Mouse (Mus musculus) spleen, adult 2 months (tissue): ENCODE results near the gene Pabpc4. TPM values are rescaled to one million over a fixed set of nuclear protein-coding genes. Genes with fewer than 3 reads are reported as not detected.
"Not testable (repeated sequence)": the region's sequence is repeated elsewhere in the genome, so short reads cannot be mapped to it uniquely, and the experiment has no call there.

ENCODE experiments used
- DNase-seq, 2 experiments: peaks; one replicate each; pipeline versions ENCODE4 v3.0.0 to v3.0.0-alpha.2; 2012 to 2021; ENCODE audit warnings: low spot score in 2 of 2, low read depth in 1 of 2
- H3K27ac ChIP-seq: fragments of 200-500 bp; 2 replicates; pipeline ENCODE4 v1.5.1; 2012; ENCODE audit warnings: low read length, inconsistent platforms; ENCODE audit not compliant: insufficient read depth
- H3K27me3 ChIP-seq: fragments of 200-500 bp; 2 replicates; pipeline ENCODE4 v1.6.1; 2012; ENCODE audit warnings: mild to moderate bottlenecking, moderate library complexity, low read length, inconsistent platforms; ENCODE audit not compliant: control insufficient read depth, insufficient read depth
- H3K36me3 ChIP-seq: fragments of 200-500 bp; 2 replicates; pipeline ENCODE4 v1.6.1; 2012; ENCODE audit warnings: mild to moderate bottlenecking, low read length, inconsistent platforms; ENCODE audit not compliant: control insufficient read depth, insufficient read depth
- H3K4me1 ChIP-seq: fragments of 200-500 bp; 2 replicates; pipeline ENCODE4 v1.6.1; 2011; ENCODE audit warnings: inconsistent platforms; ENCODE audit not compliant: control insufficient read depth, insufficient read depth, insufficient read length
- H3K4me3 ChIP-seq: fragments of 200-500 bp; 2 replicates; pipeline ENCODE4 v1.5.1; 2011; ENCODE audit warnings: mild to moderate bottlenecking, inconsistent platforms; ENCODE audit not compliant: insufficient read depth, insufficient read length; ENCODE audit errors: extremely low read depth
- CTCF ChIP-seq: fragments of 200-500 bp; IDR thresholded peaks from 2 replicates; pipeline ENCODE4 v1.5.1; 2011; ENCODE audit warnings: mild to moderate bottlenecking, inconsistent platforms; ENCODE audit not compliant: insufficient read depth, insufficient read length, insufficient replicate concordance; ENCODE audit errors: extremely low read depth
- POLR2A ChIP-seq: fragments of 200-500 bp; IDR thresholded peaks from 2 replicates; pipeline ENCODE4 v1.6.1; 2011; ENCODE audit warnings: low read depth, low read length, inconsistent platforms
- WGBS: fragments of 180-500 bp; shearing (Covaris S2); methylation state at CpG from one replicate; pipeline ENCODE4 v1.1.7; 2018; 5-methylcytosine and 5-hydroxymethylcytosine counted together
- polyA plus RNA-seq: library from polyadenylated mRNA; depleted of rRNA; stranded (reverse); fragments of >200 nt; gene quantifications from 2 replicates; pipeline ENCODE4 v1.2.3, GENCODE M21; 2012

Pabpc4 gene
- polyA plus RNA-seq, 1 experiment = 137 TPM

- Histone ChIP-seq H3K27me3 (no peaks in the 10 kb centered on the region), H3K36me3 (no peaks in the 10 kb centered on the region), H3K27ac (no peak overlapping the region), H3K4me3 (no peak overlapping the region), H3K4me1 (peaks cover 7% of the 10 kb centered on the region; the same call in 1 of the 2 replicates)
- WGBS = 72% methylated on average over 3 of the region's 3 CpGs
- DNase-seq = no peak
- TF ChIP-seq POLR2A = no peak
- TF ChIP-seq CTCF = no peak
These were observed 18.0 kb downstream of the Pabpc4 start for GRCm38 (mm10) chr4:123280117-123280516.

- DNase-seq = peak; percentile 83 to 92
- no peaks in the 10 kb centered on the region for H3K27me3 ChIP-seq
- WGBS = under 1% methylated on average over 25 of the region's 25 CpGs
- H3K36me3 ChIP-seq = peaks cover 2% of the 10 kb centered on the region
- TF ChIP-seq POLR2A (peak; percentile 53), CTCF (peak; percentile 69; the same call in 1 of the 2 replicates)
- H3K4me1 ChIP-seq = peaks cover 7% of the 10 kb centered on the region; the same call in 1 of the 2 replicates
- H3K27ac ChIP-seq = peak overlapping the region; percentile 66; the same call in 1 of the 2 replicates
- H3K4me3 ChIP-seq = peak overlapping the region; percentile 59
These were observed 20.3 kb downstream of the Pabpc4 start for GRCm38 (mm10) chr4:123282500-123282899.

GRCm38 (mm10) chr4:123282915-123283674 lies 20.9 kb downstream of the Pabpc4 start:
- not testable (repeated sequence) for H3K36me3 ChIP-seq, H3K27me3 ChIP-seq, H3K27ac ChIP-seq, H3K4me1 ChIP-seq
- under 1% methylated on average over 44 of the region's 55 CpGs for WGBS
- peak in 1 of 2 experiments; percentile 12 for DNase-seq
- H3K4me3 ChIP-seq = peak overlapping the region; percentile 59; the same call in 1 of the 2 replicates

- H3K27ac ChIP-seq, H3K4me1 ChIP-seq, H3K36me3 ChIP-seq, DNase-seq, H3K27me3 ChIP-seq: not testable (repeated sequence)
- 3% methylated on average over 15 of the region's 15 CpGs for WGBS
- H3K4me3 ChIP-seq = peak overlapping the region; percentile 37
These were observed 21.5 kb downstream of the Pabpc4 start for GRCm38 (mm10) chr4:123283675-123284064.

- no peak for DNase-seq
- TF ChIP-seq CTCF = no peak
- TF ChIP-seq POLR2A = no peak
- H3K4me1 ChIP-seq = peaks cover 7% of the 10 kb centered on the region; the same call in 1 of the 2 replicates
- WGBS = 68% methylated on average over 6 of the region's 6 CpGs
- peaks cover 16% of the 10 kb centered on the region for H3K36me3 ChIP-seq
- no peaks in the 10 kb centered on the region for H3K27me3 ChIP-seq
- H3K4me3 ChIP-seq = no peak overlapping the region
- H3K27ac ChIP-seq = peak overlapping the region; percentile 8; the same call in 1 of the 2 replicates
These were observed 22.8 kb downstream of the Pabpc4 start for GRCm38 (mm10) chr4:123284731-123285624.

GRCm38 (mm10) chr4:123286790-123287189 lies 24.6 kb downstream of the Pabpc4 start:
- Histone ChIP-seq H3K27ac (no peak overlapping the region), H3K27me3 (no peaks in the 10 kb centered on the region), H3K4me1 (peaks cover 7% of the 10 kb centered on the region; the same call in 1 of the 2 replicates), H3K36me3 (peaks cover 24% of the 10 kb centered on the region), H3K4me3 (no peak overlapping the region)
- 81% methylated on average over 2 of the region's 2 CpGs for WGBS
- no peak for DNase-seq
- TF ChIP-seq POLR2A (no peak), CTCF (no peak)
